Mouse (Mus musculus): ENCODE data around the gene Hbb-bt.
"Not testable (repeated sequence)": the region's sequence is repeated elsewhere in the genome, so short reads cannot be mapped to it uniquely, and the experiment has no call there.

Gene Hbb-bt

DNA sequence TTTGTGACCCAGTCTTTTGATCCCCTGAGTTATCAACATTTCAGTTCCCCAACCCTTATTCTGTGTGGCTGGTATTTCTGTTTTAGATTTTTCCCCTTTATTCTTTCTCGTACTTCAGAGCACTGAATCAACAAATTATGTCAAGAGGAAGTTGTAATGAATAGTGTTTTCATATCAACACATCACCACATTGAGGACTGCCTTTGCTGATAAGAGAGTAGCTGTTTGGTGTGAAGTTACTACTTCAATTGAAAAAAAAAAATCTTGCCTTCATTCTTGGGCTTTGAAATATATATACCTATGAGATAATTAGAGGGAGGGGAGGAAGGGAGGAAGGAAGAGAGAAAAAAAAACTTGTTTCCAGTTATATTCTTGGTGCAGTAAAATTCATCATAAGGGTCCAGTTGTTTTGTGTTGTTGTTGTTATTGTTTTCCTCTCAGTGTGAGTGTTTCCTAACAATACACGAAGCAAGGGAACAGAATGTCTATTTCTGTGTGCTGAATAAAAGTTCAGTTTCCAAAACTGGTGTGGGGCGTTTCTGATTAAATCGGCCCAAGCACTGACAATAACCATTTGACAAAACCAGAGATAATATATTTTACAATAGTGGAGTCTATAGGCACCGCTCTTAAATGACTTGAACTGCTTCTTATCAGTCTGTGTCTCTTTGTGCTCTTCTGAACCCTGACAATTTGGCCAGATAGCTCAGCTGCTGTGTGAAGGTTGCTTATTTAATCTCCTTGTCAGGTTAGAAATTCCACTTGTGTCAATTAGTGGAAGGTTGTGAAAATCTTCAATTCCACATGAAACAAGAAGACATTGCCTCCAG, 4.6 kb downstream of the Hbb-bt start:
- no peak for DNase-seq (ENCODE audit: low read depth)

DNA sequence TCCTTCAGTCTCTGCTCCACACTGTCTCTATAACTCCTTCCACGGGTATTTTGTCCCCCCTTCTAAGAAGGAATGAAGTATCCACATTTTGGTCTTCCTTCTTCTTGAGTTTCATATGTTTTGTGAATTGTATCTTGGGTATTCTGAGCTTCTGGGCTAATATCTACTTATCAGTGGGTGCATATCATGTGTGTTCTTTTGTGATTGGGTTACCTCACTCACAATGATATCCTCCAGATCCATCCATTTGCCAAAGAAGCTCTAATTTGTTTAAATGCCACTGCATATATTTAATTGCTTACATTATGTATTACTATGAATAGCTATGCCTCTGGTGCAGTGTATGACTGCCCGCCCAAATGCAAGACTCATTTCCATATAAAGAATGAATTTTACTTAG, 5.7 kb downstream of the Hbb-bt start:
- DNase-seq (ENCODE audit: low read depth) = not testable (repeated sequence)

DNA sequence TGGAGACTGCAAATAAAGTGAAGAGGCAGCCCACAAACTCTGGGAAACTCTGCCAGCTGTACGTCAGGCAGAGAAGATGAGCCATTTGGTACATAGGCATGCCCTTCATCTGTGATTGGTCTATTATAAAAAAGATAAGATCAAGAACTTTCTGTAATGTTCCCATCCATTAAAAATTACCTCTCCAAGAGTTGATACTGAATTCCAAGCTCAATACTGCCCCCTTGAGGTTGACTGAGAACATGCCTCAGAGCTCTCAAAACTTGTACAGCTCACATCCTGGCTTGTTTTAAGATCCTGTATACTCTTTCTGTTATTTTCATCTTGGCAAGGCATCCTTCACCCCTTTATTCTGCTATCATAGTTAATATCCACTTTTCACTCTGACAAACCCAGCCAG, 6.9 kb downstream of the Hbb-bt start:
- peak; percentile 37 for DNase-seq (ENCODE audit: low read depth)

DNA sequence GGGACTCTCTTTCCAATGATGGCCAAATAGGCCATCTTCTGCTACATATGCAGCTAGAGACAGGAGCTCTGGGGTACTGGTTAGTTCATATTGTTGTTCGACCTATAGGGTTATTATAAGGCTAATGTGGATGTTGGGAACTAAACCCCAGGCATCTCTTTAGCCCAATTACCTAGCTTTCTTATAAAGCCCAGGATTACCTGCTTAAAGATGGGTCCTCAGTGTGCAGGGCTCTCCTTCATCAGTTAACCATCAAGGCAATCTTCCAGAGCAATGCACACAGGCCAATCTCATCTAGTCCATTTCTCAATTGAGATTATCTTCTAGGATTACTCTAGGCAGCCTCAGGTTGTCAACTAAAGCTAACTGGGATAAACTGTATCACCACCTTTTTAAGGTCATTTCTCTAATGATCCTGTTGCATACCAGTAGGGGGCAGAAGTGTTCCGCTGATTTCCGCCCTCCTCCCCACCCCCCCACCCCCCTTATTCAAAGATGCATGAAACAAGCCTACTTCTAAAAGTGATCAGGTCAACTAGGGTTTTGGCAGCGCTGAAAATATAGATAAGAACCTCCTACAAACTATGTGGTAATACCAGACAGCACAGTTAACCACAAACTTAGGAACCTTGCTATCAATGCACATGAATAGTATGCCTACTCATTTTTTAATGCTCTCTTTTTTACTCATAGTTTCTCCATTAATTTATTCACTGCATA, 21.0 kb downstream of the Hbb-bt start:
- peak; percentile 28 for DNase-seq (ENCODE audit: low read depth)

DNA sequence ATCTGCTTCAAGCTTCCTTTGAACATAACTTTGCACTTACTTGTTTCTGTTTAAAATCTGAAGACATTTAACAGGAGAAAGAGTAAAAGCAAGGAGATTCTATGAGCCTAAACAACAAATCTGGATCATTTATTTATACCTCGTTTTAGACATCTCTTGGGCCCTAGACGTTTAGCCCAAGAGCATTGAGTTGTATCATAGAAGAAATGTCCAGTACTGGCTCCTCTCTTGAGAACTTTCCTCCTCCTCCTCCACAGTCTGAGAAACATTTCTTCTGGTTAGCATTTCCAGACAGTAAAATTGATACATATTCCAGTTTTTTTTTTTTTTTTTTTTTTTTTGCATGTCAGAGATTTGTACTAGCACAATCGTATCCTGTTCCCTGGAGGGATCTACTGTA, 22.1 kb downstream of the Hbb-bt start, which contains the start of gene Olfr67:
Gene Olfr67 (minus strand): TSS at position 101 of the 400 bp plus-strand sequence.
- DNase-seq (ENCODE audit: low read depth) = no peak

DNA sequence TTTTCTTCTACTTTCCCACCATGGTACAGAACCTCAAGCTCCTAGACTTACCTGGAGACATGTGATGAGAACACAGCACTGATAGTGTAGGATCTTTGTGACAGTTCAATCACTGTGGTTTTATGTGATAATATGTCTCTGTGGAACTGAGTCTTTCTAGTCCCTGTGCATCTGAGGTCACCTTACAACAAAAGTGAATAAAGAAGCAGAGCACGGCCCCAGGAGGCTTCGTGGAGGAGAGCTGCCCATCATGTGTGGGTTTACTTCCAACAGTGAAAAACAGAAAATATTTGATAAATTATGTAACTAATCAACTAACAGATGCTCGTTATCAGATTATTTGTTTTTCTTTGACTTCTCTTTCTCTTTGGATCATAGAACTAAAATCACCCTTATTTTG, 34.2 kb downstream of the Hbb-bt start, which contains the start of gene Olfr68:
Gene Olfr68 (minus strand): TSS at position 101 of the 400 bp plus-strand sequence.
- DNase-seq (ENCODE audit: low read depth) = no peak

DNA sequence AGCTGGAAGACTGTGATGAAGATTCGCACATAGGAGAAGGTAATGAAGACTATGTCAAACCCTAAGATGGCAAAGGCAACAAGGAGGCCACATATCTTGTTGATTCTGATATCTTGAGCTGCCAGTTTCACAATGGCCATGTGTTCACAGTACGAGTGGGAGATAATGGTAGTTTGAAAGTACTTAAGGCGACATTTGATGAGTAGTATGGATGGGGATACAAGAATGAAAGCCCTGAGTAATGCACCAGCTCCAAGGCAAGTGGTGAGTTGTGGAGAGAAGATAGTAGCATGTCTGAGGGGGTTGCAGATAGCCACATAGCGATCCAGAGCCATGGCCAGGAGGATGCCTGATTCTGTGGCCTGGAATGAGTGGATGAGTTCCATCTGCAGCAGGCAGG, 36.1 kb downstream of the Hbb-bt start:
- not testable (repeated sequence) for DNase-seq (ENCODE audit: low read depth)

DNA sequence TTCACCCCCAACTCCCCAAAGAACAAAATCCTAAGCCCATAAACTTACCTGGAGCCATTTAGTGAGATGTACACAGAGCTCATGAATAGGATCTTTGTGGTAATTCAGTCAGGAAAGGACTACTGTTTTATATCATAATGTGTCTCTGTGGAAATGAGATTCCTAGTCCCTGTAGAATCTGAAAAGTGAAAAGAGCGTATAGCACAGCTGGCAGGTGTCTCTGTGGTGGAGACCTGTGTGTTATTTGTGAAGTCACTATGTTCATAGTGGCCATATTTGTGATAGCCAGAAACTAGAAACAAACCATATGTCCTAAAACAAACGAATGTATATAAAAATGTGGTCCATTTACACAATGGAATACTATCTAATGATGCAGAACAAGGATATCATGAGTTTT, 42.3 kb downstream of the Hbb-bt start, which contains the start of gene Olfr69:
Gene Olfr69 (minus strand): TSS at position 101 of the 400 bp plus-strand sequence.
- no peak for DNase-seq (ENCODE audit: low read depth)

DNA sequence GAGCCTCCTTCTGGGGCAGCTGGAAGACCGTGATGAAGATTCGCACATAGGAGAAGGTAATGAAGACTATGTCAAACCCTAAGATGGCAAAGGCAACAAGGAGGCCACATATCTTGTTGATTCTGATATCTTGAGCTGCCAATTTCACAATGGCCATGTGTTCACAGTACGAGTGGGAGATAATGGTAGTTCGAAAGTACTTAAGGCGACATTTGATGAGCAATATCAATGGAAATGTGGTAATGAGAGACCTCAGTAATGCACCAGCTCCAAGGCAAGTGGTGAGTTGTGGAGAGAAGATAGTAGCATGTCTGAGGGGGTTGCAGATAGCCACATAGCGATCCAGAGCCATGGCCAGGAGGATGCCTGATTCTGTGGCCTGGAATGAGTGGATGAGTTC, 46.1 kb downstream of the Hbb-bt start:
- not testable (repeated sequence) for DNase-seq (ENCODE audit: low read depth)
